Mouse (Mus musculus) T-cell, adult 66 days (primary cell): ENCODE results near the gene Adam25. TPM values are rescaled to one million over a fixed set of nuclear protein-coding genes. Genes with fewer than 3 reads are reported as not detected.

Source experiments
- total RNA-seq, 2 experiments: library from RNA; stranded (reverse); gene quantifications; 3 replicates in 1 of 2; 4 replicates in 1 of 2; pipeline ENCODE4 v1.2.4; 2023

Adam25 gene
- total RNA-seq: not detected

GRCm38 (mm10) chr8:40751908-40752307 is at the start of gene Adam25:
Gene Adam25 (plus strand): TSS chr8:40752208.

GRCm38 (mm10) chr8:40792973-40793372 is 41.0 kb downstream of the Adam25 start, which contains the start of gene Adam20:
Gene Adam20 (plus strand): TSS chr8:40793273.

Other genes starting within 250 kb of the Adam25 start
- not detected for gene Adam24, start 77.1 kb upstream of the Adam25 start, total RNA-seq
- not detected for gene Adam20, start 41.1 kb downstream of the Adam25 start, total RNA-seq
- not detected for gene Adam39, start 70.8 kb downstream of the Adam25 start, total RNA-seq